Mouse (Mus musculus): ENCODE measurements at regions not wholly inside any gene's neighbourhood (a gene's known extent, or its start where the extent isn't known, plus 50 kb on each side); places are given as distances from the start of the nearest gene placed in this dataset.

DNA sequence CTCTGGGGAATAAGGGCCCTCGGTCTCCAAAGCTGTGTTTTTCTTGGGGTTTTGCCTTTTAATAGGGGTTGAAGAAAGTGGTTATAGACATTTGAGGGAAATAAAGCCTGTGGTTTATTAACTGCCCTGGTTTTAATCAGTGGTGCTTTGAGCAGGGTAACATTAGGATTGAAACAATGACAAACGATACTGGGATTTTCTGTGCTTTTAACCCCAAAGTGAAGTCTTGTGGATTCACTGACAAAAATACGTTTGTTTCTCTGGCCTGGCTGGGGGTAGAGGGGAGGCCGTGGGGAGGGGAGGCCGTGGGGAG is 157.0 kb downstream of the Gas1 start:
- H3K4me2 ChIP-seq: no peak overlapping the region
- no peaks in the 10 kb centered on the region for H3K9me3 ChIP-seq
- no peak overlapping the region for H3K4me3 ChIP-seq (replicated peaks)
- H3K4me1 ChIP-seq: peaks cover 15% of the 10 kb centered on the region
- no peaks in the 10 kb centered on the region for H3K27me3 ChIP-seq
- no peak for ATAC-seq (ENCODE audit: low FRiP score)
- no peak overlapping the region for H3K9ac ChIP-seq
- 25% methylated on average over 5 of the region's 5 CpGs for WGBS
- H3K27ac ChIP-seq: no peak overlapping the region; the same call in 1 of the 2 replicates
- H3K36me3 ChIP-seq (replicated peaks): no peaks in the 10 kb centered on the region

DNA sequence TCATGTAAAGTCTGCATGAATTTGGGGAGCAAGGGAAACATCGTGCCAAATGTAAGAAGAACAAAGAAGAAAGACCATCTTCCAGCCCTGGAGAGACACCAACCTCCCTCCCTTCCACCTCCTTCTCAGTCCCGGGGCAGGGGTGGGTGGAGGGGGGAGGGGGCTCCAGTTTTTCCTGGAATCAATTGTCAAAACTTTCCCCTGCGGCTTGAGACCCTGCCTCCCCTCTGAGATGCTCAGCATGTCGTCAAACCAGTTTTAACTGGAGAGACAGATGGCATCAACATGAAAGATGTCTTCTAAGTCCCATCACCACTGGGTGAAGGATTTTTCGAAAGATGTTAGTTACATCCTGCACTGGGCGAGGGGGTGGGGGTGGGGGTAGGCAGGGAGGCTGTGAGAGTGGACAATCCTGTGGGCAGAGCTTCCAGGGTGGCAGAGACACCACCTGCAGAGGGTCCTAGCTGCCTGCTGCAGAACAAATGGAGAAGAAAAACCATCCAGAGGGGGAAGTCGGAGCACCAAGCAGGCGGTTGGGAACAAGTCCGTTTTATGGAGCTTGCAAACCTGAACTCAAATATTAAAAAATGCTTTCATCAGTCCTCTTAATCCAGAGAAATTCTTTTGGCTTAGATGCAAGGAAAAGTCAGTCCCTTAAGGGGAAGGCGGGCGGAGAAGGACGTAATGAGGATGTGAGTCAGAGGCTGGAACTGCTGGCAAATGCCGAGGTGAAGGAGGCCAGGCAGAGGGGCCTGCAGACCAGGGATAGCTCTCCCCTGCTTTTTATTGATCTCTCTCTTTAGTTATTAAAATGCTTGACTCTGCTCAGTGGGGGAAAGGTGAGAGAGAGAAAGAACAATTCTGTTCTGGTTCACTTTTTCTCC is 157.6 kb downstream of the Gas1 start:
- H3K4me3 ChIP-seq (replicated peaks): no peak overlapping the region
- H3K9ac ChIP-seq: no peak overlapping the region
- H3K4me2 ChIP-seq: no peak overlapping the region
- no peak overlapping the region; the same call in 1 of the 2 replicates for H3K27ac ChIP-seq
- no peaks in the 10 kb centered on the region for H3K9me3 ChIP-seq
- no peaks in the 10 kb centered on the region for H3K36me3 ChIP-seq (replicated peaks)
- WGBS: 29% methylated on average over 13 of the region's 13 CpGs
- peaks cover 15% of the 10 kb centered on the region for H3K4me1 ChIP-seq
- ATAC-seq (ENCODE audit: low FRiP score): no peak
- H3K27me3 ChIP-seq: no peaks in the 10 kb centered on the region

- H3K27ac ChIP-seq: no peak overlapping the region
- H3K4me2 ChIP-seq: no peak overlapping the region
- H3K4me1 ChIP-seq: peaks cover 15% of the 10 kb centered on the region
- ATAC-seq (ENCODE audit: low FRiP score): no peak
- H3K36me3 ChIP-seq (replicated peaks): no peaks in the 10 kb centered on the region
- H3K9me3 ChIP-seq: no peaks in the 10 kb centered on the region
- H3K4me3 ChIP-seq (replicated peaks): no peak overlapping the region
- H3K27me3 ChIP-seq: no peaks in the 10 kb centered on the region
- WGBS: 76% methylated on average over 8 of the region's 8 CpGs
- H3K9ac ChIP-seq: no peak overlapping the region
Measured at GRCm38 (mm10) chr13:60015854-60016366, 161.3 kb downstream of the Gas1 start.

GRCm38 (mm10) chr13:60012046-60012813 is 164.9 kb downstream of the Gas1 start:
- H3K4me1 ChIP-seq: peaks cover 3% of the 10 kb centered on the region
- ATAC-seq (ENCODE audit: low FRiP score): no peak
- H3K27me3 ChIP-seq: no peaks in the 10 kb centered on the region
- no peaks in the 10 kb centered on the region for H3K9me3 ChIP-seq
- WGBS: 88% methylated on average over 16 of the region's 16 CpGs
- H3K4me3 ChIP-seq (replicated peaks): no peak overlapping the region
- H3K9ac ChIP-seq: no peak overlapping the region
- no peak overlapping the region for H3K27ac ChIP-seq
- H3K36me3 ChIP-seq (replicated peaks): no peaks in the 10 kb centered on the region
- no peak overlapping the region for H3K4me2 ChIP-seq

DNA sequence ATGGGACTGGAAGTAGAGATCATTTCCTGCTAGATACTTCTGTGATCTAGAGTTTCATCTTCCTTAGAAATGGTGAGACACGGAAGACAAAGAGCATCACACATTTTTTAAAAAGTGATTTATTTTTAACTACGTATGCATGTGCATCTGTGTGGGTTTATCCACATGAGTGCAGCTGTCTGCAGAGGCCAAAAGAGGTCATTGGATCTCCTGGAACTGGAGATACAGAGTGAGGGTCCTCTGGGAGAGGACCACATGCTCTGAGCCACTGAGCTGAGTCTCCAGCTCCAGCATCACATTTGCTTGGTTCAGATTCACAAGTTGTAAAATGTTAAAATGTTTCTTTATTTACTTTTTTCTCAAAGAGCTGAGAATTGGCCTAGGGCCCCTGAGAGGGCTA is 166.1 kb downstream of the Gas1 start:
- no peak overlapping the region for H3K4me2 ChIP-seq
- H3K27ac ChIP-seq: no peak overlapping the region
- H3K36me3 ChIP-seq (replicated peaks): no peaks in the 10 kb centered on the region
- no peaks in the 10 kb centered on the region for H3K27me3 ChIP-seq
- no peaks in the 10 kb centered on the region for H3K9me3 ChIP-seq
- 92% methylated on average over 2 of the region's 2 CpGs for WGBS
- no peak for ATAC-seq (ENCODE audit: low FRiP score)
- peaks cover 3% of the 10 kb centered on the region for H3K4me1 ChIP-seq
- no peak overlapping the region for H3K4me3 ChIP-seq (replicated peaks)
- H3K9ac ChIP-seq: no peak overlapping the region

- Histone ChIP-seq H3K4me1 (peaks cover 3% of the 10 kb centered on the region), H3K27ac (peak overlapping the region; percentile 63; the same call in 1 of the 2 replicates), H3K36me3 (replicated peaks) (no peaks in the 10 kb centered on the region), H3K27me3 (no peaks in the 10 kb centered on the region), H3K4me2 (no peak overlapping the region), H3K4me3 (replicated peaks) (no peak overlapping the region), H3K9ac (no peak overlapping the region), H3K9me3 (no peaks in the 10 kb centered on the region)
- 52% methylated on average over 7 of the region's 7 CpGs for WGBS
- ATAC-seq (ENCODE audit: low FRiP score): peak; percentile 14; the same call in 1 of the 2 replicates
Measured at GRCm38 (mm10) chr13:60007593-60007992, 169.6 kb downstream of the Gas1 start.

DNA sequence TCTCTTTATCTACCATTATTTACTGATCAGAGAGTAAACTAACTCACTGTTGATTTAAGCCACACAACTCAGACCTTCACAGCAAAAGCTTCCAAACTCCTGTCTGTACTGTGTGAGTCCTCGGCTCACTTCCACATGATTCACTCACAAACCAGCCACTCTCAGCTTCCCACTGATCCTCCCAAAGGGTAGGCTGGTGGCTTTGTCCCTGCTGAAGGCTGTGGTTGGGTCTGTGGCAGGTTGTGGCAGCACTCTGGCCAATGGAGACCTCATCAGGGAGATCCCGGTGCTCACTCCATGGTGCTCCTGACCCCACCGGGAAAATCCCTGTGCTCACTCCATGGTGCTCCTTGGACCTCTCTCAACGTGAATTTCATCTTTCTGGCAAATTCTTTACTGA is 170.1 kb downstream of the Gas1 start:
- no peak overlapping the region for H3K9ac ChIP-seq
- no peak overlapping the region for H3K4me2 ChIP-seq
- no peaks in the 10 kb centered on the region for H3K27me3 ChIP-seq
- peaks cover 3% of the 10 kb centered on the region; the same call in 1 of the 2 replicates for H3K4me1 ChIP-seq
- WGBS: 82% methylated on average over 4 of the region's 4 CpGs
- no peaks in the 10 kb centered on the region for H3K36me3 ChIP-seq (replicated peaks)
- H3K9me3 ChIP-seq: no peaks in the 10 kb centered on the region
- ATAC-seq (ENCODE audit: low FRiP score): no peak
- H3K4me3 ChIP-seq (replicated peaks): no peak overlapping the region
- H3K27ac ChIP-seq: no peak overlapping the region

- 92% methylated on average over 2 of the region's 2 CpGs for WGBS
- no peak overlapping the region for H3K4me3 ChIP-seq (replicated peaks)
- H3K27me3 ChIP-seq: no peaks in the 10 kb centered on the region
- H3K9ac ChIP-seq: no peak overlapping the region
- H3K4me2 ChIP-seq: no peak overlapping the region
- ATAC-seq (ENCODE audit: low FRiP score): no peak
- H3K9me3 ChIP-seq: no peaks in the 10 kb centered on the region
- no peaks in the 10 kb centered on the region for H3K36me3 ChIP-seq (replicated peaks)
- no peak overlapping the region for H3K27ac ChIP-seq
- H3K4me1 ChIP-seq: peaks cover 11% of the 10 kb centered on the region; the same call in 1 of the 2 replicates
Measured at GRCm38 (mm10) chr13:60004611-60005010, 172.6 kb downstream of the Gas1 start.

- Histone ChIP-seq H3K9ac (no peak overlapping the region), H3K4me1 (peaks cover 8% of the 10 kb centered on the region; the same call in 1 of the 2 replicates), H3K27ac (peak overlapping the region; percentile 59; the same call in 1 of the 2 replicates), H3K27me3 (no peaks in the 10 kb centered on the region), H3K4me2 (no peak overlapping the region), H3K4me3 (replicated peaks) (no peak overlapping the region), H3K9me3 (no peaks in the 10 kb centered on the region), H3K36me3 (replicated peaks) (no peaks in the 10 kb centered on the region)
- ATAC-seq (ENCODE audit: low FRiP score): no peak
- 81% methylated on average over 8 of the region's 8 CpGs for WGBS
Measured at GRCm38 (mm10) chr13:60002098-60002497, 175.1 kb downstream of the Gas1 start.

- Histone ChIP-seq H3K4me2 (no peak overlapping the region), H3K9me3 (no peaks in the 10 kb centered on the region), H3K27me3 (no peaks in the 10 kb centered on the region), H3K9ac (no peak overlapping the region), H3K4me3 (replicated peaks) (no peak overlapping the region), H3K4me1 (peaks cover 8% of the 10 kb centered on the region; the same call in 1 of the 2 replicates), H3K36me3 (replicated peaks) (no peaks in the 10 kb centered on the region), H3K27ac (peak overlapping the region; percentile 59)
- 17% methylated on average over 4 of the region's 4 CpGs for WGBS
- no peak for ATAC-seq (ENCODE audit: low FRiP score)
Measured at GRCm38 (mm10) chr13:60001637-60002036, 175.5 kb downstream of the Gas1 start.

GRCm38 (mm10) chr13:60000618-60001347 is 176.4 kb downstream of the Gas1 start:
- Histone ChIP-seq H3K27me3 (no peaks in the 10 kb centered on the region), H3K4me2 (no peak overlapping the region), H3K36me3 (replicated peaks) (no peaks in the 10 kb centered on the region), H3K4me1 (peaks cover 8% of the 10 kb centered on the region; the same call in 1 of the 2 replicates), H3K27ac (peak overlapping the region; percentile 79), H3K4me3 (replicated peaks) (no peak overlapping the region), H3K9me3 (no peaks in the 10 kb centered on the region), H3K9ac (no peak overlapping the region)
- 29% methylated on average over 8 of the region's 8 CpGs for WGBS
- ATAC-seq (ENCODE audit: low FRiP score): peak; percentile 14; the same call in 1 of the 2 replicates

DNA sequence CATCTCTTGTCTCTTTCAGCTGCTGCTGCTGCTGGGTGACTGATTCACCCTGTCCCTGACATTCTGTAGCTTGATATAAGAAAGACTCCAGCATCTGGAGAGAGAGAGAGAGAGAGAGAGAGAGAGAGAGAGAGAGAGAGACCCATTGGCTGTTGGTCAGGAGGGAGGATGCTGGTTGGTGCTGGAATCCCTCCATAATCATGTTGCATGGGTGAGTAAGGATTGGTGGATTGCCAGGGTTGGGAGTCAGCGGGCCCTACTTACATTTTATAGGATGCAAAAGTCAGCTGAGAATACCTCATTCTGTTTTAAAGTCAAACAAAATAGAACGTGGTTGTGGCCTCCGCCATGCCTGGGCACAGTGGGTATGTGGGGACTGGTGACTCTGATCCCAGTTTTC is 174.5 kb upstream of the Tut7 start:
- H3K36me3 ChIP-seq (replicated peaks): no peaks in the 10 kb centered on the region
- H3K4me3 ChIP-seq (replicated peaks): no peak overlapping the region
- no peak overlapping the region for H3K9ac ChIP-seq
- H3K9me3 ChIP-seq: no peaks in the 10 kb centered on the region
- WGBS: 96% methylated on average over 3 of the region's 3 CpGs
- no peak overlapping the region for H3K4me2 ChIP-seq
- H3K27me3 ChIP-seq: 0 out of 2 replicates have a peak, but pooled peaks cover 3% of the 10 kb centered on the region
- ATAC-seq (ENCODE audit: low FRiP score): no peak
- no peak overlapping the region for H3K27ac ChIP-seq
- H3K4me1 ChIP-seq: peaks cover 16% of the 10 kb centered on the region
